Mouse (Mus musculus) heart, embryonic 16.5 days (tissue): ENCODE data around the gene Trmt112. TPM values are rescaled to one million over a fixed set of nuclear protein-coding genes. Genes with fewer than 3 reads are reported as not detected.

ENCODE experiments used
- ATAC-seq: fragments of 200-750 bp; cut with Nextera tagmentation; replicated peaks from 2 replicates; pipeline ENCODE4 v1.8.0; 2017; ENCODE audit warnings: moderate number of reproducible peaks; ENCODE audit not compliant: insufficient read depth, low FRiP score; ENCODE audit errors: extremely low read depth
- H3K27ac ChIP-seq: fragments of 300-500 bp; sonication (generic); 2 replicates; pipeline ENCODE4 v1.5.1; 2014; ENCODE audit warnings: mild to moderate bottlenecking, low read length, control low read depth, moderate library complexity
- H3K27me3 ChIP-seq: fragments of 300-500 bp; sonication (generic); 2 replicates; pipeline ENCODE4 v1.6.1; 2014; ENCODE audit warnings: low read length, mixed read lengths; ENCODE audit not compliant: control insufficient read depth, insufficient read depth
- H3K36me3 ChIP-seq: fragments of 300-500 bp; sonication (generic); 2 replicates; pipeline ENCODE4 v1.6.1; 2014; ENCODE audit not compliant: control insufficient read depth, insufficient read depth
- H3K4me1 ChIP-seq: fragments of 300-500 bp; sonication (generic); 2 replicates; pipeline ENCODE4 v1.6.1; 2014; ENCODE audit warnings: low read length, mixed read lengths; ENCODE audit not compliant: control insufficient read depth, insufficient read depth
- H3K4me2 ChIP-seq: fragments of 300-500 bp; sonication (generic); 2 replicates; pipeline ENCODE4 v1.6.1; 2014; ENCODE audit warnings: low read depth, mild to moderate bottlenecking, control low read depth, low read length
- H3K4me3 ChIP-seq: fragments of 300-500 bp; sonication (generic); 2 replicates; pipeline ENCODE4 v1.5.1; 2014; ENCODE audit warnings: mild to moderate bottlenecking, control low read depth, low read length
- H3K9ac ChIP-seq: fragments of 300-500 bp; sonication (generic); 2 replicates; pipeline ENCODE4 v1.6.1; 2014; ENCODE audit warnings: low read length, control low read depth
- H3K9me3 ChIP-seq: fragments of 300-500 bp; sonication (generic); replicated peaks from 2 replicates; pipeline ENCODE4 v1.6.1; 2016; ENCODE audit warnings: low read length; ENCODE audit not compliant: control insufficient read depth
- WGBS: fragments of 180-500 bp; shearing (Covaris S2); extraction: QIAGEN DNeasy Blood & Tissue Kit; methylation state at CpG from one replicate; pipeline ENCODE4 v1.1.7; 2014; 5-methylcytosine and 5-hydroxymethylcytosine counted together
- polyA plus RNA-seq: library from polyadenylated mRNA; unstranded; fragments of >200 nt; fragmentation: Nextera tagmentation; extraction: Ambion mirVana; gene quantifications from 2 replicates; pipeline ENCODE4 v1.2.1, GENCODE M21; 2015

Gene Trmt112
- polyA plus RNA-seq, 1 experiment from 2014 or later = 93.0 TPM

- Histone ChIP-seq H3K27me3 (no peaks in the 10 kb centered on the region), H3K9me3 (no peaks in the 10 kb centered on the region), H3K4me2 (no peak overlapping the region), H3K4me3 (no peak overlapping the region), H3K9ac (no peak overlapping the region), H3K4me1 (peaks cover 7% of the 10 kb centered on the region), H3K36me3 (peaks cover 34% of the 10 kb centered on the region), H3K27ac (no peak overlapping the region)
- ATAC-seq = no peak
- 81% methylated on average over 11 of the region's 11 CpGs for WGBS
Observed at GRCm38 (mm10) chr19:6913991-6914390, 4.5 kb downstream of the Trmt112 start.

- Histone ChIP-seq H3K4me1 (peaks cover 12% of the 10 kb centered on the region), H3K4me2 (no peak overlapping the region), H3K9me3 (no peaks in the 10 kb centered on the region), H3K4me3 (no peak overlapping the region), H3K27me3 (no peaks in the 10 kb centered on the region), H3K9ac (no peak overlapping the region), H3K27ac (no peak overlapping the region), H3K36me3 (peaks cover 38% of the 10 kb centered on the region)
- WGBS = 92% methylated on average over 9 of the region's 9 CpGs
- no peak for ATAC-seq
Observed at GRCm38 (mm10) chr19:6914540-6914939, 5.0 kb downstream of the Trmt112 start.

DNA sequence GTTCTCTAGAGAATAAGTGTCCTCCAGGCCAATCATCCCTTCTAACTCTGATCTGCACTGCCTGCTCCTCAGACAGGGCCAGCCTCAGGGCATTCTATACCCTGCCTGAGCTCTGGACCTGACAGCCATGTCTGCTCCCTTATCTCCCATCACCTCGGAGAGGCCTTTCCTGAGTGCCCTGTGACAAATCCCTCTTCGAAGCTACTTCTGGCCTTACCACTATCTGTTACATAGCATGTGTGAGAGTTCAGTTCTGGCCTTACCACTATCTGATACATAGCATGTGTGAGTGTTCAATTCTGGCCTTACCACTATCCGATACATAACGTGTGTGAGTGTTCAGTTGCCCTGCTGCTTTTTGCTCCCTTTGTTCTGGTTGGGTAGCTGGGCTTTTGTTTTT lies 5.8 kb downstream of the Trmt112 start:
- H3K4me1 ChIP-seq = peaks cover 20% of the 10 kb centered on the region
- H3K36me3 ChIP-seq = peaks cover 38% of the 10 kb centered on the region
- no peak overlapping the region for H3K4me2 ChIP-seq
- no peak overlapping the region for H3K4me3 ChIP-seq
- no peak overlapping the region for H3K27ac ChIP-seq
- no peak for ATAC-seq
- no peaks in the 10 kb centered on the region for H3K9me3 ChIP-seq
- H3K9ac ChIP-seq = no peak overlapping the region
- no peaks in the 10 kb centered on the region for H3K27me3 ChIP-seq
- 40% methylated on average over 4 of the region's 4 CpGs for WGBS

GRCm38 (mm10) chr19:6916496-6916895 lies 7.0 kb downstream of the Trmt112 start:
- peaks cover 33% of the 10 kb centered on the region for H3K36me3 ChIP-seq
- H3K4me1 ChIP-seq = peaks cover 20% of the 10 kb centered on the region
- no peak overlapping the region for H3K9ac ChIP-seq
- 74% methylated on average over 4 of the region's 4 CpGs for WGBS
- H3K27ac ChIP-seq = no peak overlapping the region
- no peak for ATAC-seq
- H3K27me3 ChIP-seq = no peaks in the 10 kb centered on the region
- H3K4me2 ChIP-seq = no peak overlapping the region
- no peaks in the 10 kb centered on the region for H3K9me3 ChIP-seq
- no peak overlapping the region for H3K4me3 ChIP-seq

- no peak overlapping the region for H3K9ac ChIP-seq
- no peaks in the 10 kb centered on the region for H3K27me3 ChIP-seq
- H3K4me2 ChIP-seq = no peak overlapping the region
- H3K36me3 ChIP-seq = peaks cover 15% of the 10 kb centered on the region
- H3K9me3 ChIP-seq = no peaks in the 10 kb centered on the region
- ATAC-seq = no peak
- H3K4me3 ChIP-seq = no peak overlapping the region
- WGBS = 87% methylated on average over 4 of the region's 4 CpGs
- H3K4me1 ChIP-seq = peaks cover 28% of the 10 kb centered on the region
- H3K27ac ChIP-seq = no peak overlapping the region
Observed at GRCm38 (mm10) chr19:6918321-6918720, 8.8 kb downstream of the Trmt112 start.

- peaks cover 28% of the 10 kb centered on the region for H3K4me1 ChIP-seq
- H3K4me3 ChIP-seq = peak overlapping the region; percentile 63; the same call in 1 of the 2 replicates
- H3K4me2 ChIP-seq = peak overlapping the region; percentile 86
Observed at GRCm38 (mm10) chr19:6919431-6919830, 9.9 kb downstream of the Trmt112 start.

GRCm38 (mm10) chr19:6919876-6920740 lies 10.6 kb downstream of the Trmt112 start:
- ATAC-seq = no peak
- Histone ChIP-seq H3K4me3 (peak overlapping the region; percentile 63), H3K4me1 (peaks cover 32% of the 10 kb centered on the region), H3K36me3 (peaks cover 9% of the 10 kb centered on the region; the same call in 1 of the 2 replicates), H3K27ac (peak overlapping the region; percentile 96), H3K27me3 (peaks cover 2% of the 10 kb centered on the region), H3K4me2 (peak overlapping the region; percentile 86), H3K9ac (peak overlapping the region; percentile 94), H3K9me3 (no peaks in the 10 kb centered on the region)
- 37% methylated on average over 8 of the region's 8 CpGs for WGBS

More at GRCm38 (mm10) chr19:6919431-6919830, 9.9 kb downstream of the Trmt112 start:
- peak overlapping the region; percentile 2 for H3K27ac ChIP-seq
- no peaks in the 10 kb centered on the region for H3K9me3 ChIP-seq
- H3K27me3 ChIP-seq = no peaks in the 10 kb centered on the region
- peak overlapping the region; percentile 94; the same call in 1 of the 2 replicates for H3K9ac ChIP-seq
- H3K36me3 ChIP-seq = peaks cover 9% of the 10 kb centered on the region; the same call in 1 of the 2 replicates
- no peak for ATAC-seq

DNA sequence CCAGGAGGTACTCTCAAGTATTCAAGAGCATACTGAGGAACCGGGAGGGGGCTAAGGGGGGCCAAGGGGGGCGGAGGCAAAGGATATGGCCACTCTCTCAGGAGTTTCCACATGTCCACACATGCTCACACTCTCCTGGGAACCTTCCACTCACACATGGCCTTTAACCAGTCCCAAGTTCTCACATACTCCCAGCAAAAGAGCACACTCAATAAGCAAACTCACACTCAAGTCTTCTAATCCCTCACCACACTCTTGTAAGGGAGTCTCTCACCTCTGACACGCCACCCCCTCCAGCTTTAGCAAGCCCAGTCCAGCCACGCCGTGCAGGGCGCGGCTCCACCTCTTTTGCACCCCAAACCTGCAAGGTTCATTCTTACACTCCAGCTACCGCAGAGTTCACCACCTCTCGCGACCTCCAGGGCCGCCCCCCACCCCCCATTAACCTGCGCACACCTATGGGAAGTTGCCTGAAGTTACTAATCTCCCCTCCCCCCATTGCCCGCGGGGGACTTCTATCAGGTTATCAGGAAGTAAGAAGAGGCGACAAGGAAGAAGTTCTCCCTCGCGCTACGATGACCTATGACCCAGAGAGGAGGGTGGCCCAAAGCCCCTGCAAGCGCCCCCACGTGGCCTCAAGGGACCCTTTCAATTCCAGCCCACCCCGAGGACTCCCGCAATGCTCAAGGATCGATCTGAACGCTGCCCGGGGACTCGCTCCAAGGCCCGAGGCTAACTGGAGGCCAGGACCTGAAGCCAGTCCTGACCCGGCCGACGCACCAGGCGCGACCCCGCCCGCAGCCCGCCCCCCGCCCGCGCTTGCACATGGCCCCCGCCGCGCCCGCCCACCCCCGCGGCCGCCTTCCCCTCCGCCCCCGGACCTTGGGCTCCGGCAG lies 11.5 kb downstream of the Trmt112 start:
- H3K27ac ChIP-seq = peak overlapping the region; percentile 96
- no peaks in the 10 kb centered on the region for H3K9me3 ChIP-seq
- H3K4me2 ChIP-seq = peak overlapping the region; percentile 86
- under 1% methylated on average over 46 of the region's 48 CpGs for WGBS
- H3K36me3 ChIP-seq = peaks cover 9% of the 10 kb centered on the region; the same call in 1 of the 2 replicates
- no peak for ATAC-seq
- H3K4me3 ChIP-seq = peak overlapping the region; percentile 63
- peaks cover 11% of the 10 kb centered on the region for H3K27me3 ChIP-seq
- H3K9ac ChIP-seq = peak overlapping the region; percentile 94
- peaks cover 33% of the 10 kb centered on the region for H3K4me1 ChIP-seq
